Mouse (Mus musculus): ENCODE data around the gene Gm49380.
A peak's percentile ranks its signal among the peaks of the same experiment; 100 is the strongest.

The Gm49380 gene

DNA sequence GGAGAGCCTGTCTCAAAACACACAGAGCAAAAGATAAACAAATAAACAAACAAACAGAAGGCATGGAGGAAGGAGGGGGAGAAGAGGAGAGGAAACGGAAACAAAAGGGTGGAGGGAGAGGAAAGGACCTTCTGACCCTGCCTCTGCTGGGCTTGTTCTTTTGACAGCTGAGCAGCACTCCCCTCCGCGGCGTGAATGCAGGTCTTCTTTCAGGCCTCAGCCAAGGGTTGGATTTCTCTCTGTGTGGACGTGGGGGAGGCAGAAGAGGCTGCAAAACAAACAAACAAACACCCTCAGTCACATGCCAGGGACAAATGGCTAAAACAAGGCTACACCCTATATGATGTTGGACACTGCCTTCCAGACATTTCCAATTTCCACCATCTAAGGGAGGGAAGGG is 11.7 kb upstream of the Gm49380 start:
- DNase-seq (ENCODE audit: low read depth), result no peak

- DNase-seq (ENCODE audit: low read depth), result no peak
Measured at GRCm38 (mm10) chr9:44124317-44124716, 11.0 kb upstream of the Gm49380 start.

GRCm38 (mm10) chr9:44119948-44120465 is 6.7 kb upstream of the Gm49380 start:
- DNase-seq (ENCODE audit: low read depth), result no peak

DNA sequence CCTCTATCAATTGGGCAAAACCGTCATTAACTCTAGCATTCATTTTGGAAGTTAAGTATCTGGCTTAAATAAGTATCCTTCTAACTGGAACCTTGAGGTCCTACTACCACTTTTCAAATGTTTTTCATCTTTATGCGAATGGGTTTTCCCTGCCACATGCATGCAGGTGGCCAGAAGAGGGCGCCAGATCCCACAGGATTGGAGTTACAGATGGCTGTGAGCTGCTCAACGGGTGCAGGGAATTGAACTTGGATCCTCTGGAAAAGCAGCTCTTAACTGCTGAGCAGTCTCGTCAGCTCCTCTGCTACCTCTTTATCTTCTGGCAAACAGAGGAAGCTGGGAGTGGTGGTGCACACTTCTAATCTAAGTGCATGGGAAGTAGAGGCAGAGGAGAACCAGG is 5.7 kb upstream of the Gm49380 start:
- peak; percentile 59 for DNase-seq (ENCODE audit: low read depth)

- DNase-seq (ENCODE audit: low read depth), result no peak
Measured at GRCm38 (mm10) chr9:44116182-44116581, 2.9 kb upstream of the Gm49380 start.

- DNase-seq (ENCODE audit: low read depth), result no peak
Measured at GRCm38 (mm10) chr9:44115599-44115998, 2.3 kb upstream of the Gm49380 start.

DNA sequence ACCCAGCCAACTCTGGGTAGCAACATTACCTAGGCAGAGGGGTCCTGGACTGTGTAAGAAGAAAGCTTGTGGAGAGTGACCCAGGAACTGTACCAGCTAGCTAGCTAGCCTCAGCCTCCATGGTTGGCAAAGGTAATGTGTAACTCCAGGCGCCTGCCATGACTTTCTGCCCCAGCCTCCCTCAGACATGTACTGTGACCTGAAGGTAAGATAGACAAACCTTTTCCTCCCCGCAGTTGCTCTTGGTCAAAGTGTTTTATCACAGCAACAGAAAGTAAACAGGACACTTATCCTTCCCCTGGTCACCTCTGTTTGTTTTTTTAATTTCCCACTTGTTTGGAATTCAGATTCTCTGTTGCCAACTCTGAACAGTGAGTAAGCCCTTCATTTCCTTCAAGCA is 1.2 kb upstream of the Gm49380 start:
- no peak for DNase-seq (ENCODE audit: low read depth)

DNA sequence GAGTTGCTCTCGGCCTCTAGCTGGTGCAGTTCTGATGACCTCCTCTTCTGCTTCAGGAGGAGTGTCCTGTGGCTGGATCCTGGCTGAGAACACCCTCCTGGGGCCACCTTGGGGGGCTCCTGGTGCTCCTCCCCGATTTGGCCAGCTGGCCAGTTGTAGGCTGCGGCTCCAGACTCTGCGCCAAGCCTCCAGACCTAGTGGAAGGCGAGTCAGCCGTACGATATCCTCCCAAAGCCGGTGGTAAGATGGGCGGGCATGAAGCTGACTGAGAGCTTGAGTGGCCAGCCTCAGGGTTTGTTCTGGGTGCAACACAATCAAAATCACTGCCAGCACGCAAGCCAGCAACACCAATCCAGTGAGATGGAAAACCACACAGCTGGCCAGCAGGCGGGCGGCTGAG is 1.4 kb downstream of the Gm49380 start:
- DNase-seq (ENCODE audit: low read depth), result peak; percentile 72

DNA sequence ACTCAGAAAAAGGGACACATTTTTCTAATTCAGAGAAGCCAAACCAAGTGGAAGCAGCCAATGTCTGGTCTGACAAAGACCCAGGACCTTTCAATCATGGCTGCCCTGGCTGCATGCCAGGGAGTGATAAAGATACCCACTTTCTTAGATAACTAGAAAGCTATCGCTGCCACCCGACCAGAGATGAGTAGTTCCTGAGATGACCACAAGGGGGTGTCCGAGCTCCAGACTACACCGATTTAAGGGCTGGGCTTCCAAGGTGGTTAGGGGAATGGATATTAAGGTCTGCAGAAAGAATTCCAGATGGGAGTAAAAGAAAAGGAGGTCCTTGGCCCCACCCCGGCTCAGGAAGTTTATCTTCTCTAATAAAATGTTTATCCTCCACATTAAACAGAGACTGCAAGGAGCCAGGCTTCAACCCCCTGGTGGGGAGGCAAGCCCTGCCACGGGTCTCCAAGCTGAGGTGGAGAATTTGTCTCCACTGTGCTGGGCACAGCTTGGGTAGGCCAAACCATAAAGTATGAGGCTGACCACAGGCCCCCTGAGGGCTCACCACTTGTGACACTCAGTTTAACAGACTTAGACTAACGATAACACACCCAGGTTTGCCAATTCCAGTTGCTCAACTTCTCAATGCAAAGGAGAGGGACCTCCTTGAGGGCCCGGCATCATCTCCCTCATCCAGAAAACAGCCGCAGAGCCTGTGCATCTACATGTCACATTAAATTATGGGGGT is 3.8 kb downstream of the Gm49380 start:
- DNase-seq (ENCODE audit: low read depth), result peak; percentile 82

GRCm38 (mm10) chr9:44108269-44109055 is 4.8 kb downstream of the Gm49380 start:
- DNase-seq (ENCODE audit: low read depth), result no peak

- no peak for DNase-seq (ENCODE audit: low read depth)
Measured at GRCm38 (mm10) chr9:44107557-44108179, 5.6 kb downstream of the Gm49380 start.

DNA sequence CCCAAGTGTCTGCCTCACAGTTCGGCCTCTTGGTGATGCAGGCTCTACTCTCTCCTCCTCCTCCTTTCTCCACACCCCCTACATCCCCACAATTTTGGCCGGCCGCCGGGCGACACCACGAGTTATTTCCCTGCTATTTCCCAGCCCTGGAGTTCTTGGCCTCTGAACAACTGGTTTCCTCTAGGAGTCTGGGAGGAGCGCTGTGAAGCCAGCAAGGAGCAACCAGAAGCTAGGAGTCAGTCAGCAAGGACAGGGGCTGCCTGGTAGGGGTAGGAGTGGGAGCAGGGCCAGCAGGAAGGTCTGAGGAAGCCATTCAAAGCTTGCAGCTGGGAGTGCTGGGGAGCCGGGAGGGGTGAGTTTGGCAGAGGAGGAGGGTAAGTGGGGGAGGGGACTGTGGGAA is 6.2 kb downstream of the Gm49380 start, which contains the start of gene C1qtnf5:
Gene C1qtnf5, plus strand, starts transcription at position 136 of the 400 bp plus-strand sequence.
- DNase-seq (ENCODE audit: low read depth), result peak; percentile 95

GRCm38 (mm10) chr9:44106596-44106995 is 6.7 kb downstream of the Gm49380 start:
- DNase-seq (ENCODE audit: low read depth), result no peak

DNA sequence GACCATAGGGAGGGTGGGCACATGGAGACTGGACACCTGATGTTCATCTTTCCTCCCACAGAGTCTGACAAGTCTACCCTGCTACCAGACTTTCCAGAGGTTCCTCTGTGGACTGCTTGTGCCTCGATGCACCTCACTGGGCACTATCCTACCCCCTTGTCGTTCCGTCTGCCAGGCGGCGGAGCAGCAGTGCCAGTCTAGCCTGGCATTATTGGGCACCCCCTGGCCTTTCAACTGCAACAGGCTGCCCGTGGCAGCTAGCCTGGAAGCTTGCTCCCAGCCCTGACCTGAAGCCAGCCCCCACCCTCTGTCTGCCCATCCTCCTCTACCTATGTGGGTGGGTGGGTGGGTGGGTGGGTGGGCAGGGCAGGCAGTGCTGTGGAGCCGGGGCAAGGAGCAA is 7.1 kb downstream of the Gm49380 start:
- DNase-seq (ENCODE audit: low read depth), result no peak

DNA sequence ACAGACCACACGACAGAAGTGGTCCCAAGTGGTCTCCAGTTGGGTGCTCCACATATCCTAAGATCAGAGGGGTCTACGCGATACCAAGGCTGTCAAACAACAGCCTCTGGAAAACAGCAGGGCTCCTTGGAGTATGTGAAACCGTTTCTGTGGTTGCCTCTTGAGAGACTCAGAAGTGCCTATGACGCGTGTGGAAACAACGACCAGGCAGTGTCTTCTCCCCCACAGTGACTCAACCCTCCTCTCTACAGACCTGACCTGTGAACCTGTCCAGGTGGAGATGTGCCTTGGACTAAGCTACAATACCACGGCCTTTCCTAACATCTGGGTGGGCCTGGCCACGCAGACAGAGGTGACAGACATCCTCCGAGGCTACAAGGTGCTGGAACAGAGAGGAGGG is 7.5 kb downstream of the Gm49380 start:
- DNase-seq (ENCODE audit: low read depth), result peak; percentile 23

DNA sequence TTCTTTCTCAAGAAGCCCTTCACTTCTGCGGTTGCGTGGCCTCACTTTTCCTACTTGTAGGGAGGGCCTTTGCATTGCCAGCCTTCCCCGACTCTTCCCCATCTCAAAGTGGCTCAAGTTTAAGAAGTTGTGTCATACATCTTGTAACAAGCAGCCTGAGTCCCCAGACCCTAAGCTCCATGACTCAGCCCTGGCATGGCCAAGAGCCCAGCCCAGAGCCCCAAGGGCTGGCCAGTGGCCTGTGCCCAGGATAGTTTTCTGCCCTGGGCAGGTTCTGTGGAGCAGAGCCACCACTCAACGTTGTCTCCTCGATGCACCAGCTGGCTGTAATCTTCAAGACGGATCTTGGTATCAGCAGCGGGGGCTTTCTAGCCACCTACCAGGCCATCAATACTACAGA is 8.4 kb downstream of the Gm49380 start:
- peak; percentile 27 for DNase-seq (ENCODE audit: low read depth)

- DNase-seq (ENCODE audit: low read depth), result no peak
Measured at GRCm38 (mm10) chr9:44101490-44101889, 11.8 kb downstream of the Gm49380 start, which contains the start of gene Mfrp. TSS of gene Mfrp (plus strand) at chr9:44101729.

- DNase-seq (ENCODE audit: low read depth), result no peak
Measured at GRCm38 (mm10) chr9:44096536-44096935, 16.8 kb downstream of the Gm49380 start.

DNA sequence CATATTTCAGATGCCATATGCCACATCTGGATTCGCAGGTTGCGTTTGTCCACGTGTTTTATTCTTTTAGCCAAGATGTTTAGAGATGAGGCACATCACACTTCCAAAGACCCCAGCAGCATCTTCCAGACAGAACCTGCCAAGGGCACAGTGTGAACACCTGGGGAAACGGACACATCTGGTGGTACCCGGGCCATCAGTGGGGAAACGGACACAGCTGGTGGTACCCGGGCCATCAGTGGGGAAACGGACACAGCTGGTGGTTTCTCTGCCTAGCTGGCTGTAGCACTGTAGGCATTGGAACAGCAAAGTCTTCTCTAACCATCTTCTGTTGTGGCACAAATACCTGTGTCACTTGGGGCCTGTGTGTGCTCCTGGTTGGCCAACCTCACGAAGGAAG is 17.5 kb downstream of the Gm49380 start:
- no peak for DNase-seq (ENCODE audit: low read depth)

DNA sequence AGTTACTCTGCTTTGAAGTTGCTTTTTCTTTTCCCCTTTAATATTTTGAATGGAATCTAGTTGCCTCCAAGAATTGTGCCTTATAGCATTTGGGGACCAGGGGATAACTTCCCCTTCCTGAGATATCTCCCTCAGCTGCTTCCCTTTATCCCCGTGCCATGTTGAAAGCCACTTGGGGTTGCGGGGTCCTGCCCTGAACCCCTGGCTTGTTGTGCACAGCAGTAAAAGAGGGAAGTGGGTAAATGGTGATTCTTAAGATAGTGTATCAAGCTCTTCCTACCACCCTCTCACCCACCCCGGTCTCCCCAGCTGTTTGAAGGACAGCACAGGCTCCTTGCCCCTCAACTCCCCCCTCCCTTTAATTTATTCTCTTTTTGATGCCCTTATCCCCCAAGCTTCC is 18.6 kb downstream of the Gm49380 start:
- DNase-seq (ENCODE audit: low read depth), result no peak

GRCm38 (mm10) chr9:44093612-44094503 is 19.4 kb downstream of the Gm49380 start:
- peak; percentile 58 for DNase-seq (ENCODE audit: low read depth)

Data from NIH3T3 (cell line).